Mouse (Mus musculus) cerebellum, adult 9-10 months (tissue): Measurements from ENCODE around the gene Ptgfr.

ENCODE experiments used
- DNase-seq: peaks from one replicate; pipeline ENCODE4 v3.0.0; 2022

Gene Ptgfr

DNA sequence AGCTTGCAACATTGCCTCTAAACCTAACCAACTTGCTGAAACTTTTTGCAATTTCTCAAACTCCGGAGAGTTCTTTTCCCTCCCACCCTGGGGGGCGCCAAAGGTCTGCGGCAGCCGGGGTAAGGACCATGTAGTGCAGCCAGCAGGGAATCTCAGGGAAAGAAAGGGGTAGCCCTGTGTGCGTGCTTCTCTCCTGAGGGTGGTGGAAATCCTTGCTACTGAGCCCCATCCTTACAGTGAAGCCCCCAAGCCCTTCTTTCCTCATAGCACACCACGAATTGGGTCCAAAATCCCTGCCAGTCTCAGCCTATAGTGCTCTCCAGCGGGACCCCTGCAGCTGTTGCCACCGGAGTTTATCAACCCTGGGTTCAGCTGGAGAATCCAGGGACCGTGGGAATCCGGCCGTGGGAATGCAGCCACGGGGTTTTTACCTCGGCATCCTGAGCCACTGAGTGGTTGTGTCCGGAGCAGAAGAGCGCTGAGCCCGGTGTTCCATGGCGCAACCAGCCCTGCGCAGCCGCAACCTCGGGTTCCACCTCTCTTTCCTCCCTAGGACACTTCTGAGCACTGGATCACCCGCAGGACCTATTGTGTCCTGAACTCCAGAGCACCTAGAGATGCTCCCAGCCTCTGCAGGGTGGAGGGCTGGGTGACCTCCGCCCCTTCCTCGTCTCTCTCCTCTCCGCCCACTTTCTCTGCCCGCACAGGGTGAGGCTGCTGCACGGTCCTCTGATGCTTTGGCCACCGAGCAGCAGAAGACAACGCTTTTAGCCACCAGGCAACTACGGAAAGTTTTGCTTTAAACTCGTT, at the start of gene Ptgfr:
Ptgfr (minus strand) TSS at position 760 of the 810 bp plus-strand sequence.
- DNase-seq = no peak

DNA sequence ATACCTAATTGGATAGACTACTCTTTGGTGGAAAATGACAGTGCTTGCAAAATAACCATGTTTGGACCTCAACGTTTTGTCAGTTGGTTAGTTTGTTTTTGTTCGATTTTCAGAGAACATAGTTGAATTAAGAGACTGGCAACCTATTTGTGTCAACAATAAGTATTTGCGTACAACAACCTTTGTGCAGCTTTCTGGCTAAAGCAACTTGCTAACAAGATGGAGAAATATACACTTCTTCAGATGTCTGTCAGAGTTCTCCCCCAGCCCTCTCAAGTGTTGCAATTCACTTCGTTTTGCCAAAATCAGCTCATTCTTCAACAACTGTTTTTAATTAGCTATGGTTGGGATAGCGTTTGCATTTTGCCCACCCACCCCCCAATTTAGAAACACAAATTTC, 46.5 kb upstream of the Ptgfr start:
- DNase-seq = no peak

DNA sequence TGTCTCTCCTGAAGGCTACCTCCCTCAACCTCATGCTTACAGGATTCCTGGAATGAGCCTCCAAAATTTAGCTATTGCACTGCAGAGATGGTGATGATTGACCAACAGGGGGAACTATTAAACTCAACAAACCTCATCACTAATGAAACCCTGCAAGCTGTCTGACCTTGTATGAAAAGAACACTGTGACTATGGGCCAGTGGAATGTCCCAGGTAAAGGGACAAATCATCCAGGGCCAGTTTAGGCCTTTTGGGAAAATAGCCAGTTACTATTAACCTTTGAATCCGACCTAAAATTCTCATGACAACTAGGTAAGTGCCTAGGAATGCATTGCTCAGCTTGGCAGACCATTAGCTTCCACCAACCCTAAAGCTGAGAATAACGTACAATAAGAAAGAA, 42.6 kb upstream of the Ptgfr start:
- no peak for DNase-seq

DNA sequence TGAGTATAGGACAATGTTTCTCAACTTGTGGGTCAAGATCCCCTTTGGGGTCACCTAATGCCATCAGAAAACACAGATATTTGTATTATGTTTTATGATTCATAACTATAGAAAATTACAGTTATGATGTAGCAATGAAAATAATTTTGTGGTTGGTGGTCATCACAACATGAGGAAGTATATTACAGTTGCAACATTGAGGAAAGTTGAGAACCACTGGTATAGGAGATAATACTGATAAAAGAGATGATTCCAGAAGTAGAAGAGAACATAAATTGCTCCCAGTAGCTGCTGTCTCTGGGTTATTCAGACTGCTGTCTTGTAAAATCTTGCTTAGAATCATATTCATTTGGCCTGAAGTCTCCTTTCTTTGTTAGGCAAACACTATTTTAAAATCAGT, 31.5 kb upstream of the Ptgfr start:
- DNase-seq = no peak

DNA sequence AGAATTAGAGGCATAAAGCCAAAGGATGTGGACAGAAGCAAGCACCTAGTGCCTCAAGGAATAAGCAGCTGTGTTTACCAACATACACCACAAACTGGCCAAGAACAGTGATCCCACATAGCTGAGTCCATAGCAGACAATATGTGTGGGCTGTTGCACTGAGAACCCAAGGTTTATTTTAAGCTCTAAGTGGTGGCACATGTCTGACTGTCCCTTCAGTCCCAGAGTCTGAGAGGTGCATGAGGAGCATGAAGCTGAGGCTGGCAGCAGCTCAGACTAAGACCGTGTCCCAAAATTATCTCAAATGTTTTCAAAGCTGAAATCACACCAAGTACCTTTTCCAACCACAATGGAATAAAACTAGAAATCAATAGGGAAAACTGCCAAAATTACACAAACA, 13.9 kb upstream of the Ptgfr start:
- DNase-seq = no peak

DNA sequence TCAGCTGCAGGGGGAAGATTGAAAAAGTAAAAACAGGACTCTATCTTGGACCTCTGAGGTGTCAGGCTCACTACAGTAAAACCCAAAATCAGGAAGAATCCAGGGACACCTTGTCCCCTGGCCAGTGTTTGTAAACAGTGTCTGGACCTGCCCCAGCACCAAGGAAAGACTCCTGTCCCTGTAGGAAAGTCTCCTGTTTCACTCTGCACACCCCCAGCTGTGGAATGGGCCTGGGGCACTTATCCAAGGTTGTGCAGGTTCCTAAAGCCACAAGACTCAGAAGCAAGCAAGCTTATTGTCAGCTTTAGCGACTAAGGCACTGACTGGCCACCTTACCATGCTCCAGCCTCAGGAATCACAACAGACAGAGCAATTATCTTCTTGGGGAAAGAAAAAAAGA, 13.2 kb upstream of the Ptgfr start:
- no peak for DNase-seq

DNA sequence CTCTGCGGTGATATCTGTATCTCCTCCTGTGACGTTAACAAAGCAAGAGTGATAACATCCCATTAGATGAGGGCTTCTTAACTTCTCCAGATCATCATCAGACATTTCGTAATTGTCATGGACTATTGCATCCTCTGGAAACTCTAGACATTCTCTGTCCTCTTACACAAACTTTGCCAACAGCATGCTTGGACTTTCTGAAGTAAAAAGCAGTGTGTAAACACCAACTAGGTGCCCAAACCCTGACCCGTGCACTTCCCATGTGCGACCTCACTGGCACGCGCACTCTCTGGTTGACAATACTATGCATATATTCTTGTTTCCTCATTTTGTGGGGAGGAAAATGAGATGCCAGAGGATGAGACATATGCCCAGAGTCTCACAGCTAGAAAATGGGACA, 8.9 kb upstream of the Ptgfr start:
- no peak for DNase-seq

DNA sequence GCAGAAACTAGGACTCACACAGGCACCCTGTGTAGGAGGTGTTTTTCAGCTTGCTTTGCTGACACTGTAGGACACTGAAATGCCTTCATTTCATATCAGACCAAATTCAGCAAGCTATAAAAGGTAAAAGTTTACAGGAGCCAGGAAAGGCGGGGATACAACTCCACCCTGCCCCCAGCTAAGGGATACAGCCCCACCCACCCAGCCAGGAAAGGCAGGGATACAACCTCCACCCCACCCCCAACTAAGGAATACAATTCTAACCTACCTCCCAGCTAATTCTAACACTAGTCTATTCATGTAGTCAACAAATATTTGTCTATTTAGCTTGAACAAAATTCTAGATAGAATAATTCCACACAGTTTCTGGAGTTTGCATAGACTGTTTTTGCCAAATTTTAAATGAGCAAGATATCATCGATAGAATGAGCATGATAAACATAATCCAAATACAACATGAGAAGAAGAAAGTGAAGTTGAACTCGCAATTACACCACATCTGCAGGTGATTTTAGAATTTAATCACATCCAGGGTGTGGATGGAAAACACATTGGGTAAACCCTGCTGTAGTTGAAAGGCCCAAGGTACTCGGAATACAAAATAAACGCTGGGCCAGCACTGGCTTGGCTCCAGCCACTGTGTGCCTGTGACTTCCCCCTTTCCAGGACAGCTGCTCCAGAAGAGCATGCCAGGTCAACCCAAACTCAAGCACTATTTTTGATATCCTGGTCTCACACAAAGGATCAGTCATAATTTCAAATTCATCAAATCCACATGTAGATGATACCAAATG, 7.1 kb upstream of the Ptgfr start:
- no peak for DNase-seq

DNA sequence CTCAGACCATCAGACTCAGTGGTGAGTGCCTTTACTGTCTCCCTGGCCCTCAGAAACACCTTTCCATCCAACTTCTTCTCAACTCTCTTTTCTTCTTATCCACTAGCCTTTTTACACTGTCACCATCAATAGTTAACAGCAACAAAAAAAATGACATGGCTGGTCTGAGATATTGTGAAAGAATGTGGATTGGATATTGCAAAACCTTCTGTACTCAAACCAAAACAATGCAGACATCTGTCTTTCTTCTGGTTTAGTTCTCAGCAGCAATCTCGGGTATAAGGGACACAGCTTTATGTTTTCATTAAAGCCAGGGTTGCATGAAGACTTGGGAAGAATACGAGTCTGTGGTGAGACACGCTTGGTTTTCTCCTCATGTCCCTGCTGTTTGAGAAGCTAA, 3.3 kb upstream of the Ptgfr start:
- no peak for DNase-seq

DNA sequence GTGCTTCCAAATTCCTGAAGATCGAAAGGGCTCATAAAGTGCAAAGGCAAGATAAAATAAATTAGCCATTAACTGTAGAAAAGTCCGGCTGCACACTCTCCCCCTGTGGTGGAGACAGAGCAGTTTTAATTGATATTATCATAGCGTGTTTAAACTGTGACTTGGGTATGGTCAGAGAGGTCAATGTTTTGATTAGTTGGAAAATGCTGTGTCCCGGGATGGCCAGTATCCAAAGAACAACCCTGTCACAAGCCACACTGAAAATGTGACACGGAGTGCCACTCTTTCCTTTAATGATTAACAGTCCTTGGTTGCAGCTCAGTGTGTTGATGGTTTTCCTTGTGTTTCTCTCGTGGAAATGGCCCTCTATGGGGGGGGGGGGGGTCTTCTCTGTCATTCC, 942 bp upstream of the Ptgfr start:
- no peak for DNase-seq

DNA sequence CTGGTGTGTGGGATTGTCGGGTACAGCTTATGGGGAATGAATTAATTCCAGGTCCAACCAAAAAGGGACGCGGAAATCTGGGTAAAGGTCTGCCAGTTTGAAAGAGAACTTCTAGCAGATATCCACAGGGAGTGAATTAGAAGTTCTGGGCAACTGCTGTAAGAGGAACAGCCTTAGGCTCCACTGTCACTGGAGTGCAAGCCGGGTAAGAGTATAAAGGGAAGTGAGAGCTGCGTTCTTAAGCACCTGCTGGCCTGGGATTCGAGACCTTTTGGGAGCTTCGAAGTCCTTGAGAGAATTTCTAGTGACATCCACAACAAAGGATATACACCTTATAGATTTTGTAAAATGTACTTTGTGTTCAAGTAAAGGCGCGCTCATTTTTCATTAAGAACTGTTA, 319 bp upstream of the Ptgfr start:
- DNase-seq = no peak

DNA sequence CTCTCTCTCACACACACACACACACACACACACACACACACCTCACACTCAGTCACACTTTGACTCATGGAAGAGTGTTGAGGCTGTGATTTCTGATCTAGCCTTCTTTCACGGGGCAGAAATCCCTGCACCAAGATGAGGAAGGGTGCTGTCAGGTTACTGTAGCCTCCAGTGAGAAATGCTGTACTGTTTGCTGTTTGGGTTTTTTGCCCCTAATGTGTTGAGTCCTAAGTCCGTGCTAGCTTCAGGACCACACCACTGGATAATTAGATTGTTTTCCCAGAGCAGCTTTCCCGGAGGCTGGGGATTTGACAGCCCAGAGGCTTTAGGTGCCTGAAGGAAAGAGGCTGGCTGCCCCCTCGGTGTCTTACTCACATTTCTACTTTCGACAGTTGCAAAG, 979 bp downstream of the Ptgfr start:
- no peak for DNase-seq

DNA sequence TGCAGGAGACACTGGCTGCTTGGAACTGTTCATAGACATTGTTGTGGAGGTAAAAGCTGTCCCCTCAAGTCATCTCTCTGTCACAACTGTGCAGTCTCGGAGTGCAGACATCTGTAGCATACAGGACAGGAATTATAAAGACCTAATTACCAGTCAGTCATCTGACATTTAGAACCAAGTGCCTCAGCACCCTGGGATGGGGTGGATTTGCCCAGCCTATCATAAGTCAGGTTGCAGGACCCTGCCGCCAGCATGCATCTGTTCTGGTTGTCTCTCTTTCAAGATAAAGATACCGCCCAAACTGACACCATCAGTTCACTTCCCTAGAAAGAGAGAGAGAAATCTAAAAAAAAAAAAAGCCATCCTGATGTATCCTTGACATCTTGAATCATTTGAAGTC, 1.6 kb downstream of the Ptgfr start:
- DNase-seq = no peak

DNA sequence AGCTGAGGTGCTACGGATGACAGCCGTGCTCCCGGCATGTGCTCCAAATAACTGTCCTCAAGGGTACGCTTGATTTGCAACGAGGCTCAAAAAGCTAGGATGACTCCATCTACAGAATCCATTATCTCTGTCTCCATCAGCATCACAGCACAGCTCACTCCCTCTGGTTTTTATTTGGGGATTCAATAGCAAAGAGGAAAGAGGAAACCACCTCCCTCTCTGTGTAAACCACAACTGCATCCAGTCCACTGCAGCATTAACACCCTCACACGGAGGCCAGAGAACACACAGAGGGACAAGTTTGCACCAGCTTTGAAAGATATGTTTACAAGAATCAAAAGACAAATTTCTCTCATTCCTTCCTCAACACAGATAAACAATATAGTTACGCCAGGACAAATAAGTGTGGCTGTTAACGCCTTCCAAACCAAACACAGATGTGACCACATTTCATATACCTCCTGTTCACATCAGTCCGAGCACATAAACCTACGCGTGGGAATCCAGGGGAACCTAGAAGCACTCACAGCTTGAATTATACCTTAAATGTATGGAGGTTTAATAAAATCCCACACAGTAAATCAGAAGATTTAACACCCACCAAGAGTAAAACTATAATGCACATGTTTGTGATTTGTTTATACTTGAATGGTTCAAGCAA, 9.3 kb downstream of the Ptgfr start:
- DNase-seq = no peak

DNA sequence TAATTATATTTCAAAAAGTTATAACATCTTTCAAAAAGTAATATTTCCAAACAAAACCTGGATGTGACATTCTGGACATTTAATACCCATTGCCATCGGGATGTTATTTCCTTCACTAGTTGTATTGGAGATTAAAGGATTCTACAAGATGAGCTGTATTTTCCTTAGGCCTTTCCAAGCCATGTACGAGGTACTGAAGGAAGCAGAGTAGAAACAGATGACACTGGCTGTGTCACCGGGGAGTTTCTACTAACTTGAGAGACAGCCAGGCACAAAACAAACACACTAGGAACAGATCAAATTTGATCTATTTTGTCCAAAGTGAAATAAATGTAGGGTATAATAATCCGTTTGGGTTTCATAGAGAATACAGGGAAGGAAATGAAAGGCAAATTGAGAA, 17.6 kb downstream of the Ptgfr start:
- no peak for DNase-seq

DNA sequence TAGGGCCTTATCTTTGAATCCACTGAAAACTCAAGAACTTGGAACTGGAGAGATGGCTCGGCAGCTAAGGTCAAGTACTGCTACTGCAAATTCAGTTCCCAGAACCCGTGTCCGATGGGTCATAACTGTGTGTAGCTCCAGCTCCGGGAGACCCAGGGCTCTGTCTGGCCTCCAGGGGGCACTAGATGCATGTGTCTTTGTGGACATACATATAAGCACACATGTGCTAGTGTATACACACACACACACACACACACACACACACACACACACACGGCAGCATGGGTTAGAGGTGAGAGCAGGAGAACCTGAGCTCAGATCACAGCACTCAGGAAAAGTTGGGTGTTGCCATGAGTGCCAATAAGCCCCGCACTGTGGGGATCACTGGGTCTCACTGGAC, 19.2 kb downstream of the Ptgfr start:
- DNase-seq = no peak

DNA sequence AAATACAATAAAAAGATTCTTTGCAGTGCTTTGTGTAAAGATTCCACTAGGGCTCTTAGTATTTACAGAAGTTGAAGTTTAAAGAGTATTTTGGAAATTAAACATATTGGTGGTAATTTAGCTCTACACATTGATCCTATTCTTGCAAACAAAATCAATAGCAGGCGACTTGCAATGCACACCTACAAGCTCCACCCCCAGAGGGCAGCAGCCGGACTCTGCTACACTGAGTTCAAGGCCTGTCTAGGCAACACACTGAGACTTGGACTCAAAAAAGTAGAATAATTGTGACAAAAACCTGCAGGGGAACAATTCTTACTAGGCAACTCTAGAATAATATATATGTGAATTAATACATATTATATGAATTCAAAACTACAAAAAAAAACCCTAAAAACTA, 28.8 kb downstream of the Ptgfr start:
- DNase-seq = no peak

DNA sequence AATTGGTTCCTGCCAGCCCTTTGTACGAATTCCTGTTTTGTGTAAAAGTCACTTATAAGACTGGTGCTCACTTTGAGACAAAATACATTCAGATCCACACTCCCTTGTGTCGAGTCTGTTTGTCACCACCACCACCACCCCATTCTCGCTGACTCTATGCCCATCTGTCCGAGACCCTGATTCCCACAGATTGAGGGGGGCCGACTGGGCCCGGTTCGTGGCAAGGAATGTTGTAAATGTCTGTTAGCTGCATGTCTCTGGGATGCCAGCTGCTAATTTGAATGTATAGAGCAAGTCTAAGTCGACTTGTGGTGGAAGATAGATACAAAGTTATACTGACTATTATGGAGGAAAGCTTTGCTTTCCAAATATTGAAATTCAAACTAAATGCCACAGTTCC, 48.8 kb downstream of the Ptgfr start:
- DNase-seq = no peak

DNA sequence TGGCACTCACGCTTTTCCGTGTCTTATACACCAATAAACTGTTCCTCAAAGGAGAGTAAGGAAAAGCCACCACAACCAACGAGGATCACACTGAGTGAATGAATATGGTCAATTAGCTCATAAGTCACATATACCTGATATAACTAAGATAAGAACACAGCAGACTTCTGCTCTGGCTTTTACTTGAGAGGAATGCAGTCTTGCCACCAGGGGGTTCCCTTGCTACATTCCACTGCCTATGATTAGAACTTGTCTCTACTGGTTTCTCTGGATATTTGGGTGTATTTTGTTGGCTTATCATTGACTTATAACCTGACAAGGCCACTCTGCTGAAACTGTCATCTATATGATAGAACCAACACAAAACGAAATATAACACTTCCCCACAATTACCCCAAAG, 62.3 kb downstream of the Ptgfr start:
- DNase-seq = no peak

DNA sequence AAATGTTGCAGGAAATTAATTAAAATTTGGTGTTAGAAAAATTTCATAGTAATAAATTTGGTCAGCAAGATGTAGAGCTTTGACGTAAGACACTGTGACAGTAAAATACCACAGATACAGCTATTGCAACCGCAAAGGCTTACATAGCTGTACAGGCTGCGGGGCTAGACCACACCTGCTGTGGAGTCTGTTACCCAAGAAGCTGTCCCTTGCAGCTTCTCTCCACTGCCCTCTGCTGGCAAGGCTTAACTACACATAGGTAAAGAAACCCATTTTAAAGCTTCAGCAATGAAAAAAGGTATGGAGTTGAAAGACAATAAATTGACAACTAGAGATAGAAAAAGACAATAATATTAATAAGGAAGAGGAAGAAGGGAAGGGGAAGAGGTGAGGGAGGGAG, 66.4 kb downstream of the Ptgfr start:
- DNase-seq = peak; percentile 26

DNA sequence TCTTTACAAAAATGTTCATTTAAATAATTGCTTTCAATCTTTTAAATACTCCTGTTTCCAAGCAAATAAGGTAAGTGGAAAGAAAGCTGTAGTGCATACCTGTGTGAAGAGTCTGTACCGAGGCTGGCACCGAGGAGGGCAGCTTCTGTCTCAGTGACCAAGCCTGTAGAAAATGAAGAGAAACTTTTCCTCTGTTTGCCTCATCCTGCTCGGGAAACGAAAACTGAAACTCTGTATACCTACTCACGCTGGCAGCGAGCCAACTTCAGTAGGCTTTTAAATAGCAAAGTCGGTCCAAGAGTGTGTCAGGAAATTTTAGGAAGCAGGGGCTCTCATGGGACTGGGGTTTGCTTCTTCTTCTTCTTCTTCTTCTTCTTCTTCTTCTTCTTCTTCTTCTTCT, 87.7 kb downstream of the Ptgfr start, which contains the start of gene Ifi44:
Ifi44 (minus strand) TSS at position 224 of the 400 bp plus-strand sequence.
- DNase-seq = no peak

DNA sequence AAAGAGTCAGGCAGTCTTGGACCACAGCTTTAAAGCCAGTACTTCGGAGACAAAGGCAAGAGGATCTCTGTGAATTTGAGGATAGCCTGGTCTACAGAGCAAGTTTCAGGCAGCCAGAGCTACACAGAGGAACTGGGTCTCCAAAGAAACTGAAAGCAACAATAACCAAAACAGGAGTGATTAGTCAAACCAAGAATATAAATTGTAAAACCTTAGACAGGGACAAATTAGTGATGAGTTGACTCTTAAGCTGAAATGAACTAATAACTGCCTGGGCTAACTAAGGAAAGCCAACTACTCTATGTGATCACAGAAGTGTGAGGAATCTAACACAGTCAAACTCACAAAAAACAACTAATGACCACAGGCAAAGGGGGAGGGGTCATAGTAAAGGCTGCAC, 88.9 kb downstream of the Ptgfr start:
- DNase-seq = no peak
